ENCODE assay signal across 9 mouse cellular contexts in genomic region chr5:29196264-29196658, GRCm38 (mm10). TPM values are rescaled to one million over a fixed set of nuclear protein-coding genes. Genes with fewer than 3 reads are reported as not detected.
DNase-seq lines count a peak whose midpoint lies in the region; ATAC-seq and TF ChIP-seq lines count a peak whose summit lies in the region.
"Had no signal": no experiment of that assay in that cellular context is flagged by ENCODE, and none has a peak within 500 bp of the region (broad histone marks: within the 10 kb centered on the region; RNA-seq: fewer than 3 reads in every experiment).

No protein-coding gene starts in this region.

- H3K9me3 ChIP-seq in heart, embryonic 10.5 days, result no peaks in the 10 kb centered on the region
- H3K9me3 ChIP-seq in ES-Bruce4 (replicated peaks; ENCODE audit: control insufficient read depth, insufficient read depth, low read length, poor library complexity, severe bottlenecking), result no peaks in the 10 kb centered on the region
- H3K9me3 ChIP-seq in forebrain, embryonic 16.5 days (ENCODE audit: control insufficient read depth, low read length), result no peaks in the 10 kb centered on the region
- no peaks in the 10 kb centered on the region for H3K9me3 ChIP-seq in liver, embryonic 15.5 days (replicated peaks)

- H3K4me2 ChIP-seq in forebrain, embryonic 16.5 days (ENCODE audit: low read length), result peak overlapping the region; percentile 85
- peak overlapping the region; percentile 77 for H3K4me2 ChIP-seq in liver, embryonic 15.5 days

- TF ChIP-seq POLR2A in ES-Bruce4 (IDR thresholded peaks at IDR 0.05; ENCODE audit: insufficient read depth, low read length), result no peak

- H3K9ac ChIP-seq in ES-Bruce4 (ENCODE audit: low read depth, poor library complexity, severe bottlenecking), result peak overlapping the region; percentile 52
- H3K9ac ChIP-seq in forebrain, embryonic 16.5 days (replicated peaks; ENCODE audit: low read depth, low read length), result peak overlapping the region; percentile 85
- no peak overlapping the region for H3K9ac ChIP-seq in liver, embryonic 15.5 days

- ATAC-seq in forebrain, embryonic 16.5 days, result peak; percentile 29
- ATAC-seq in liver, embryonic 15.5 days (ENCODE audit: insufficient read depth), result no peak

- no peaks in the 10 kb centered on the region for H3K36me3 ChIP-seq in heart, embryonic 10.5 days
- no peaks in the 10 kb centered on the region for H3K36me3 ChIP-seq in ES-Bruce4 (ENCODE audit: control insufficient read depth, insufficient read depth, low read length, poor library complexity, severe bottlenecking)
- H3K36me3 ChIP-seq in forebrain, embryonic 16.5 days (ENCODE audit: control insufficient read depth, insufficient read depth), result no peaks in the 10 kb centered on the region
- no peaks in the 10 kb centered on the region for H3K36me3 ChIP-seq in liver, embryonic 15.5 days (replicated peaks)

- no peaks in the 10 kb centered on the region for H3K27me3 ChIP-seq in heart, embryonic 10.5 days (ENCODE audit: insufficient read depth, poor library complexity, severe bottlenecking)
- H3K27me3 ChIP-seq in ES-Bruce4 (ENCODE audit: control insufficient read depth, insufficient read depth, low read length, poor library complexity, severe bottlenecking), result no peaks in the 10 kb centered on the region
- no peaks in the 10 kb centered on the region for H3K27me3 ChIP-seq in forebrain, embryonic 16.5 days (replicated peaks; ENCODE audit: control insufficient read depth, insufficient read depth, low read length)
- H3K27me3 ChIP-seq in liver, embryonic 15.5 days, result peaks cover 34% of the 10 kb centered on the region

- H3K4me3 ChIP-seq in heart, embryonic 10.5 days, result peak overlapping the region; percentile 71
- peak overlapping the region; percentile 80 for H3K4me3 ChIP-seq in ES-Bruce4 (ENCODE audit: low read depth, low read length)
- H3K4me3 ChIP-seq in forebrain, embryonic 16.5 days (replicated peaks; ENCODE audit: low read length), result peak overlapping the region; percentile 60
- peak overlapping the region; percentile 59 for H3K4me3 ChIP-seq in liver, embryonic 15.5 days (replicated peaks)

- DNase-seq in heart, embryonic 10.5 days (ENCODE audit: low spot score), result no peak
- no peak for DNase-seq in heart, postnatal 14 days
- no peak for DNase-seq in thymus, postnatal 36 days
- DNase-seq in yolk sac, embryonic 10.5 days (ENCODE audit: low spot score), result no peak
- DNase-seq in retina, embryonic 14.5 days (ENCODE audit: low spot score), result no peak

- no peak for TF ChIP-seq EP300 in ES-Bruce4 (IDR thresholded peaks at IDR 0.05; ENCODE audit: insufficient read depth, low read depth, low read length)

- H3K4me1 ChIP-seq in heart, embryonic 10.5 days, result no peaks in the 10 kb centered on the region; the same call in 1 of the 2 replicates
- peaks cover 3% of the 10 kb centered on the region for H3K4me1 ChIP-seq in ES-Bruce4 (ENCODE audit: control insufficient read depth, insufficient read depth, low read length)
- H3K4me1 ChIP-seq in forebrain, embryonic 16.5 days (replicated peaks; ENCODE audit: control insufficient read depth, insufficient read depth, low read length), result peaks cover 9% of the 10 kb centered on the region
- peaks cover 11% of the 10 kb centered on the region; the same call in 1 of the 2 replicates for H3K4me1 ChIP-seq in liver, embryonic 15.5 days (replicated peaks)

- intact Hi-C loops in heart, postnatal 14 days (cut with DNase I), result no loop called here

- H3K27ac ChIP-seq in heart, embryonic 10.5 days, result peak overlapping the region; percentile 93
- no peak overlapping the region for H3K27ac ChIP-seq in ES-Bruce4 (ENCODE audit: insufficient read depth, low read length)
- H3K27ac ChIP-seq in forebrain, embryonic 16.5 days (ENCODE audit: low read length), result peak overlapping the region; percentile 49; the same call in 1 of the 2 replicates
- no peak overlapping the region for H3K27ac ChIP-seq in liver, embryonic 15.5 days (replicated peaks)

- WGBS in heart, embryonic 10.5 days, result 12% methylated on average over 12 of the region's 12 CpGs
- WGBS in forebrain, embryonic 16.5 days, result 6% methylated on average over 12 of the region's 12 CpGs
- WGBS in liver, embryonic 15.5 days (ENCODE audit: insufficient replicate concordance), result 12% methylated on average over 12 of the region's 12 CpGs

- no peak for TF ChIP-seq CTCF in ES-Bruce4 (IDR thresholded peaks at IDR 0.05; ENCODE audit: low read depth, low read length)

RNA-seq across cellular contexts. Expression of gene Rnf32, which starts 0.5 kb away (rescaled TPM):
- 2.2 and 3.1 TPM in 2 replicates for polyA plus RNA-seq in heart, embryonic 10.5 days (2016; fragmentation: Nextera tagmentation; extraction: Ambion mirVana)
- total RNA-seq in heart, postnatal 14 days (2021), result under 1 TPM; 0.49 to 0.60 TPM
- polyA plus RNA-seq in ES-Bruce4 (2011; ENCODE audit: insufficient read depth, insufficient read length, low read depth, missing spikeins), result 5.6 and 7.7 TPM in 2 replicates
- polyA plus RNA-seq in forebrain, embryonic 16.5 days (2015; fragmentation: Nextera tagmentation; extraction: Ambion mirVana), result 18.1 and 19.6 TPM in 2 replicates
- 0.10 and 0.14 TPM in 2 replicates for polyA plus RNA-seq in liver, embryonic 15.5 days (2015; fragmentation: Nextera tagmentation; extraction: Ambion mirVana)
- total RNA-seq: MEL had no signal

Comparison
In these comparisons a context has a peak if more than half of its experiments do, and no peak if none do; other contexts are left out.
1. H3K27ac ChIP-seq: peak in heart, embryonic 10.5 days (single experiment) and forebrain, embryonic 16.5 days (single experiment); none in ES-Bruce4 (single experiment) and liver, embryonic 15.5 days (single experiment).
2. Peak in every context shown above with its lines, with median percentiles within 50 percentile points of each other: H3K4me3 ChIP-seq.